In genomic region chr17:29044925-29045319, GRCm38 (mm10) we compare ENCODE assay signal across 9 mouse cellular contexts. TPM values are rescaled to one million over a fixed set of nuclear protein-coding genes. Genes with fewer than 3 reads are reported as not detected.
A peak's percentile ranks its signal among the peaks of the same experiment; 100 is the strongest.
DNase-seq lines count a peak whose midpoint lies in the region; ATAC-seq and TF ChIP-seq lines count a peak whose summit lies in the region.
"Had no signal": no experiment of that assay in that cellular context is flagged by ENCODE, and none has a peak within 500 bp of the region (broad histone marks: within the 10 kb centered on the region; RNA-seq: fewer than 3 reads in every experiment).

No protein-coding gene starts in this region.

- DNase-seq in gastrocnemius, adult 2 months, result no peak
- DNase-seq in gastrocnemius, adult 8-10 months (ENCODE audit: low spot score in 2 of 2), result no peak
- DNase-seq in midbrain, embryonic 14.5 days, result peak; percentile 74
- DNase-seq in midbrain, embryonic 10.5 days (ENCODE audit: low spot score), result no peak
- DNase-seq in adrenal gland, postnatal 10 days, result no peak
- DNase-seq in cerebellum, postnatal 36 days, result no peak

- intact Hi-C loops in gastrocnemius, adult 2 months (cut with DNase I), result no loop called here

- 53% methylated on average over 1 of the region's 1 CpGs for WGBS in midbrain, embryonic 14.5 days
- 87% methylated on average over 1 of the region's 1 CpGs for WGBS in midbrain, embryonic 10.5 days
- WGBS in stomach, embryonic 16.5 days, result 66% methylated on average over 1 of the region's 1 CpGs

- no peaks in the 10 kb centered on the region for H3K4me1 ChIP-seq in midbrain, embryonic 14.5 days (ENCODE audit: control insufficient read depth, insufficient read depth, low read length)
- 0 out of 2 replicates have a peak, but pooled peaks cover 4% of the 10 kb centered on the region for H3K4me1 ChIP-seq in midbrain, embryonic 10.5 days
- peaks cover 10% of the 10 kb centered on the region for H3K4me1 ChIP-seq in stomach, embryonic 16.5 days (ENCODE audit: control insufficient read depth, insufficient read depth, low read length)

- H3K9ac ChIP-seq in midbrain, embryonic 14.5 days (replicated peaks; ENCODE audit: low read length), result no peak overlapping the region
- H3K9ac ChIP-seq in stomach, embryonic 16.5 days (ENCODE audit: low read length), result no peak overlapping the region
- H3K9ac ChIP-seq: hindbrain, embryonic 15.5 days had no signal

- no peak overlapping the region for H3K4me3 ChIP-seq in gastrocnemius, adult 2 months
- no peak overlapping the region for H3K4me3 ChIP-seq in midbrain, embryonic 14.5 days (replicated peaks; ENCODE audit: low read depth, low read length)
- H3K4me3 ChIP-seq in midbrain, embryonic 10.5 days, result no peak overlapping the region
- no peak overlapping the region for H3K4me3 ChIP-seq in stomach, embryonic 16.5 days (replicated peaks; ENCODE audit: low read length)
- H3K4me3 ChIP-seq: hindbrain, embryonic 15.5 days had no signal

- H3K9me3 ChIP-seq in midbrain, embryonic 14.5 days (ENCODE audit: control insufficient read depth, low read length), result no peaks in the 10 kb centered on the region
- H3K9me3 ChIP-seq in midbrain, embryonic 10.5 days (replicated peaks), result no peaks in the 10 kb centered on the region
- H3K9me3 ChIP-seq in stomach, embryonic 16.5 days (replicated peaks; ENCODE audit: control insufficient read depth, low read length), result no peaks in the 10 kb centered on the region
- H3K9me3 ChIP-seq: hindbrain, embryonic 15.5 days had no signal

- peaks cover 70% of the 10 kb centered on the region for H3K36me3 ChIP-seq in midbrain, embryonic 14.5 days (ENCODE audit: control insufficient read depth, insufficient read depth, low read length)
- H3K36me3 ChIP-seq in midbrain, embryonic 10.5 days, result peaks cover 79% of the 10 kb centered on the region
- peaks cover 34% of the 10 kb centered on the region for H3K36me3 ChIP-seq in stomach, embryonic 16.5 days (ENCODE audit: control insufficient read depth, insufficient read depth, low read length)

- no peak for ATAC-seq in midbrain, embryonic 14.5 days (ENCODE audit: low FRiP score, low TSS enrichment)
- peak; percentile 38 for ATAC-seq in granulocyte monocyte progenitor cell, adult 5-6 weeks (replicated peaks; ENCODE audit: poor library complexity, severe bottlenecking)
- no peak for ATAC-seq in stomach, embryonic 16.5 days (ENCODE audit: insufficient read depth, low FRiP score)

- no peak overlapping the region for H3K4me2 ChIP-seq in midbrain, embryonic 14.5 days (ENCODE audit: low read length)
- no peak overlapping the region for H3K4me2 ChIP-seq in stomach, embryonic 16.5 days (ENCODE audit: low read depth, low read length)
- H3K4me2 ChIP-seq: hindbrain, embryonic 15.5 days had no signal

- no peak overlapping the region for H3K27ac ChIP-seq in gastrocnemius, adult 2 months
- no peak overlapping the region for H3K27ac ChIP-seq in midbrain, embryonic 14.5 days (replicated peaks; ENCODE audit: low read depth, low read length)
- H3K27ac ChIP-seq in midbrain, embryonic 10.5 days (replicated peaks), result no peak overlapping the region
- H3K27ac ChIP-seq in stomach, embryonic 16.5 days (ENCODE audit: low read length), result peak overlapping the region; percentile 77; the same call in 1 of the 2 replicates
- H3K27ac ChIP-seq: hindbrain, embryonic 15.5 days had no signal

- TF ChIP-seq CTCF in gastrocnemius, adult 2 months (IDR thresholded peaks at IDR 0.05), result peak; percentile 78

- no peaks in the 10 kb centered on the region for H3K27me3 ChIP-seq in midbrain, embryonic 14.5 days (ENCODE audit: control insufficient read depth, insufficient read depth, low read length)
- no peaks in the 10 kb centered on the region for H3K27me3 ChIP-seq in midbrain, embryonic 10.5 days (ENCODE audit: low read depth, poor library complexity, severe bottlenecking)
- no peaks in the 10 kb centered on the region for H3K27me3 ChIP-seq in stomach, embryonic 16.5 days (ENCODE audit: control insufficient read depth, insufficient read depth, low read length)
- H3K27me3 ChIP-seq: hindbrain, embryonic 15.5 days had no signal

RNA-seq across cellular contexts. Expression of gene Srsf3, which starts 12.5 kb away (rescaled TPM):
- 10 to 100 TPM; 38.8 to 55.6 TPM for total RNA-seq in gastrocnemius, adult 2 months (2021)
- total RNA-seq in gastrocnemius, adult 8-10 months (2022), result 10 to 100 TPM; 29.4 to 43.1 (median 37.1) TPM
- 486 and 559 TPM in 2 replicates for polyA plus RNA-seq in midbrain, embryonic 14.5 days (2014; fragmentation: Nextera tagmentation; extraction: Ambion mirVana)
- 789 and 839 TPM in 2 replicates for polyA plus RNA-seq in midbrain, embryonic 10.5 days (2016; fragmentation: Nextera tagmentation; extraction: Ambion mirVana)
- total RNA-seq in granulocyte monocyte progenitor cell, adult 5-6 weeks (2014; fragmentation: Nextera tagmentation), result 474 and 486 TPM in 2 replicates
- 734 and 859 TPM in 2 replicates for total RNA-seq in granulocyte monocyte progenitor cell, adult 5-6 weeks (2017)
- 456 and 477 TPM in 2 replicates for polyA plus RNA-seq in stomach, embryonic 16.5 days (2015; fragmentation: Nextera tagmentation; extraction: Ambion mirVana)
- total RNA-seq in adrenal gland, postnatal 10 days (2021), result 100 to 1,000 TPM; 144 to 193 TPM

RNA-seq across cellular contexts. Expression of gene Stk38, which starts 37.1 kb away (rescaled TPM):
- total RNA-seq in gastrocnemius, adult 2 months (2021), result 10 to 100 TPM; 26.9 to 29.2 TPM
- total RNA-seq in gastrocnemius, adult 8-10 months (2022), result 10 to 100 TPM; 19.5 to 22.5 (median 19.8) TPM
- polyA plus RNA-seq in midbrain, embryonic 14.5 days (2014; fragmentation: Nextera tagmentation; extraction: Ambion mirVana), result 74.8 and 102 TPM in 2 replicates
- 115 and 130 TPM in 2 replicates for polyA plus RNA-seq in midbrain, embryonic 10.5 days (2016; fragmentation: Nextera tagmentation; extraction: Ambion mirVana)
- total RNA-seq in granulocyte monocyte progenitor cell, adult 5-6 weeks (2014; fragmentation: Nextera tagmentation), result 99.0 and 116 TPM in 2 replicates
- total RNA-seq in granulocyte monocyte progenitor cell, adult 5-6 weeks (2017), result 51.6 and 58.2 TPM in 2 replicates
- polyA plus RNA-seq in stomach, embryonic 16.5 days (2015; fragmentation: Nextera tagmentation; extraction: Ambion mirVana), result 118 and 120 TPM in 2 replicates
- total RNA-seq in adrenal gland, postnatal 10 days (2021), result 10 to 100 TPM; 55.0 to 76.8 TPM

RNA-seq across cellular contexts. Expression of gene Cdkn1a, which starts 45.9 kb away (rescaled TPM):
- 100 to 1,000 TPM in 1 of 2 experiments, 10 to 100 TPM in 1; 32.6 to 103 TPM for total RNA-seq in gastrocnemius, adult 2 months (2021)
- total RNA-seq in gastrocnemius, adult 8-10 months (2022), result 10 to 100 TPM in 3 of 4 experiments, 1 to 10 TPM in 1; 9.8 to 33.8 (median 12.1) TPM
- 80.8 and 109 TPM in 2 replicates for polyA plus RNA-seq in midbrain, embryonic 14.5 days (2014; fragmentation: Nextera tagmentation; extraction: Ambion mirVana)
- polyA plus RNA-seq in midbrain, embryonic 10.5 days (2016; fragmentation: Nextera tagmentation; extraction: Ambion mirVana), result 19.1 and 24.8 TPM in 2 replicates
- 8.2 and 9.8 TPM in 2 replicates for total RNA-seq in granulocyte monocyte progenitor cell, adult 5-6 weeks (2014; fragmentation: Nextera tagmentation)
- total RNA-seq in granulocyte monocyte progenitor cell, adult 5-6 weeks (2017), result 1.3 and 3.2 TPM in 2 replicates
- polyA plus RNA-seq in stomach, embryonic 16.5 days (2015; fragmentation: Nextera tagmentation; extraction: Ambion mirVana), result 144 and 167 TPM in 2 replicates
- 100 to 1,000 TPM in 1 of 2 experiments, 10 to 100 TPM in 1; 46.6 to 201 TPM for total RNA-seq in adrenal gland, postnatal 10 days (2021)
